Mouse (Mus musculus) fibroblast of lung, adult 2 months (primary cell): ENCODE measurements at regions not wholly inside any gene's neighbourhood (a gene's known extent, or its start where the extent isn't known, plus 50 kb on each side); places are given as distances from the start of the nearest gene placed in this dataset.
A peak's percentile ranks its signal among the peaks of the same experiment; 100 is the strongest.

Source experiments
- DNase-seq: peaks from one replicate; pipeline ENCODE4 v3.0.0-alpha.2; 2011; ENCODE audit warnings: low read depth

- DNase-seq = peak; percentile 27
These were observed 339.1 kb upstream of the Msl3l2 start for GRCm38 (mm10) chr10:55767571-55767970.

DNA sequence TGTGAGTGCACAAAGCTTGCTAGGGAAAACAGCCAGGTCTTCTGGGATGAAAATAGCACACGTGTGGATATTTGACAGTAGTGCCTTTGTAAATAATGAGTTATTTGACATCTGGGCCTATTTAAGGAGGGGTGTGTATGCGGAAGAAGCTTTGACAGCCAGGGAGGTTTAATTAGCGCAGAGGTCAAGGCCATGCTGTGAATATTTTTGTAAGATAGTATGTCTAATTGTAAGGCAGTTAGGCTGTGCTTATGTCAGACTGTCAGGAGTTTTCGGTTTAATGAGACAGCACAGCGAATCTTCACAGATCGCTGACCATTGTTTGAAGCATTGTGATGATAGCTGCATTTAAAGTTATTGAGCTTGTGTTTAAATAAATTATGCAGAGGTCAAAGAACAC is 337.1 kb upstream of the Msl3l2 start:
- DNase-seq = no peak

- no peak for DNase-seq
These were observed 323.8 kb upstream of the Msl3l2 start for GRCm38 (mm10) chr10:55782674-55783469.

GRCm38 (mm10) chr10:55813966-55814365 is 292.8 kb upstream of the Msl3l2 start:
- DNase-seq = no peak

- no peak for DNase-seq
These were observed 255.4 kb upstream of the Msl3l2 start for GRCm38 (mm10) chr10:55851361-55851760.

- DNase-seq = no peak
These were observed 214.1 kb upstream of the Msl3l2 start for GRCm38 (mm10) chr10:55892606-55893005.

DNA sequence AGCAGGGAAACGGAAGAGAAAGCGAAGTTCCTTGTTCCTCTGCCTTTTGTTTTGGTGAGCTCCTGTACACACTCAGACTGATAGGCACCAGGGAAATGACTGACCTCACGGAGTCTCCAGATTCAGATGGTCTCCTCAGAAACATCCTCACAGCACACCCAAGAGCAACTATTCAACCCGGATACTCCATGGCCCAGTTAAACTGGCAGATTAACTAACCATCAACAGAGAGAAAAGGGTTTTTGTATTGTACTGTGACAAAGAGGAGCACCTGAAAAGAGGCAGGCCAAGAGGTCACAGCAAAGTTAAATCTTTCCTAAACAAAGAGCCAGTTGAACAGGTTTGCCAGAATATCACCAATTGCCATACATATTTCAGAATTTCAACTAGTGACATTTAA is 177.6 kb upstream of the Msl3l2 start:
- no peak for DNase-seq

- no peak for DNase-seq
These were observed 172.7 kb upstream of the Msl3l2 start for GRCm38 (mm10) chr10:55933993-55934392.

DNA sequence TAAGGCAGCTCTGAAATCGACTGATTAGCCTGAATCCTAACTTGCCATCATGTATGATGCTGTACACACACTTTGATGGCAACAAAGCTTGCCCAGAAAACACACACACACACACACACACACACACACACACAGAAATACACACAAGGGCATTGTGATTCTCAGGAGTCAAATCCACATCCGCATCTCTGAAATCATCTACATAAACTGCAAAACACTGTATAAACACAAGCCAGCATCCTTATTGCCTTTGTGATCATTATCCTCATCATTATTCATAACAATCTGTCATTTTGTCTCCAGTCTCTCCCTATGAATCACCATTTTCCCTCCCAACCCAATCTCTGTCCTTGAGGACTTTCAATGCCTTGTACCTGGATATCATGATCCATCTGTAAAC is 171.3 kb upstream of the Msl3l2 start:
- DNase-seq = no peak

DNA sequence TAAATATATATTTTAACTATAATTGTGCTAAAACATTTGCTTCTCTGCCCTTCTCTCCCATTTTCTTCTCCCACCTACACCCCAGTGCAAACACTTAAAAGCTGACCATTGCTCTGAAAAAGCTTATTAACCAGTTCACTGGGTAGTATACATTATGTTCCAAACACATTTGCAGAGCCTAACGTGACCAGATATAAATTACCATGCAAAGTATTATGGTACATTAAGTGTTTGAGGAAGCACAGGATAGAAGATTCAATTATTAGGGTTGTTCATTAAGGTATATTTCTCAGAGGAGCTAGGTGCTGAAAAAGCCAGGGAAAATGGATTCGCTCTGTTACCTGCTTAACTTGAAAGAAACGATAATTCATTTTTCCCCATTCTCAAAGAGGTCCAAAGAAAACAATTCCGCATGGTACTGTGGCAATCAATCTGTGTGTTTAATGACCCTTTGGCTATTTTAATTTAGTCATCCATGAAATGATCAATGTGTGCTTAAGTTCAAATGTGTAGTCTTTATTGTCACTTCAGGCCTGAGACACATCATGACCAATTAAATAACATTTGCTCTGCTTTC is 144.0 kb upstream of the Msl3l2 start:
- no peak for DNase-seq
